Mouse (Mus musculus) pancreas, adult 10 weeks (tissue): ENCODE measurements around the gene Saxo1. TPM values are rescaled to one million over a fixed set of nuclear protein-coding genes. Genes with fewer than 3 reads are reported as not detected.

ENCODE experiments used
- polyA plus RNA-seq: library from polyadenylated mRNA; stranded (reverse); fragments of 350-450 nt; fragmentation: Illumina TruSeq; extraction: RNeasy Lipid Tissue Mini Kit (QIAGEN cat#74804); gene quantifications from one replicate; pipeline ENCODE4 v1.2.3, GENCODE M21; 2015; ENCODE audit warnings: low read depth, low replicate concordance; ENCODE audit not compliant: insufficient read depth

Saxo1 gene
- not detected for polyA plus RNA-seq

GRCm38 (mm10) chr4:86558228-86558627 lies at the start of gene Saxo1:
Saxo1 (minus strand) TSS chr4:86558328.

GRCm38 (mm10) chr4:86575283-86575983 lies 17.3 kb upstream of the Saxo1 start, which contains the start of gene Rraga:
Rraga (plus strand) TSS chr4:86575668.

Other genes starting within 250 kb of the Saxo1 start
- 18.9 TPM for gene Rraga, start 17.3 kb upstream of the Saxo1 start, polyA plus RNA-seq
- gene Haus6, start 53.7 kb upstream of the Saxo1 start, polyA plus RNA-seq = 2.3 TPM
- gene Plin2, start 111.7 kb upstream of the Saxo1 start, polyA plus RNA-seq = 21.1 TPM
- gene Dennd4c, start 190.2 kb upstream of the Saxo1 start, polyA plus RNA-seq = 5.0 TPM